Mouse (Mus musculus) NIH3T3 (cell line): Measurements from ENCODE around the gene Prkab2.
A peak's percentile ranks its signal among the peaks of the same experiment; 100 is the strongest.

Experiments used
- DNase-seq: peaks from one replicate; pipeline ENCODE4 v3.0.0-alpha.2; 2012; ENCODE audit warnings: low read depth

Gene Prkab2

DNA sequence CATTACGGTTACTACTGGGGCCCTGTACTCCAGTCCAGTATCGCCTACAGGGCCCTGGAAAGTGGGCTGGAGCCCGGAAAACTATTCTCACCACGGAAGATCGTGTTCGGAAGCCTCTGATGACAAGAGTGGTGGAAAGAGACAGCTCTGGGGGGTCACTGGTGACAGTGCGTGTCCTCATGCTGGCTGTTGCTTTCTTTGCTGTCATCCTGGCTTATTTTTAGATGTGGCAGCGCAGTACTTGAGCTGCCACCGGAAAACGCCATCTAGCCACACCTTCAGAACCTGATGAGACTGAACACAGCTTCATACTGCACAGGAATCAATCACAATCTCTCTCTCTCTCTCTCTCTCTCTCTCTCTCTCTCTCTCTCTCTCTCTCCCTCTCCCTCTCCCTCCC, 6.4 kb upstream of the Prkab2 start:
- DNase-seq, result no peak

DNA sequence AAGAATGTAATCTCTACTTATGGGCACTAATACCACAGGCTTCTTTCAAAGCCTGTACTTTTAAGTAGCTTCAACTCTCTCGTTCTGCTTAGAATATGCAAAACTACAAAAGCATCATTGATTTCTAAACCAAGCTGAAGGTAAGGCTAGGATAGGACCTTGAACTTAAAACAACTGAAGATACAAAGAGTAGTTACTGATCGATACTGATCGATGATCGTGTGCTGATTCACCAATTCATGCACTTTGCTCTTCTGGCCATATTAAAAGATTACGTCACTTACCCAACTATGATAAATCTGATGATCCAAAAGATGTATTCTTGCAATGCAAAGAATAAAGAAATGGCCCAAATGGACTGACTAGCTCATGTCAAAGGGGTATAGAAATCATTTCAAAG, 4.2 kb upstream of the Prkab2 start:
- no peak for DNase-seq

DNA sequence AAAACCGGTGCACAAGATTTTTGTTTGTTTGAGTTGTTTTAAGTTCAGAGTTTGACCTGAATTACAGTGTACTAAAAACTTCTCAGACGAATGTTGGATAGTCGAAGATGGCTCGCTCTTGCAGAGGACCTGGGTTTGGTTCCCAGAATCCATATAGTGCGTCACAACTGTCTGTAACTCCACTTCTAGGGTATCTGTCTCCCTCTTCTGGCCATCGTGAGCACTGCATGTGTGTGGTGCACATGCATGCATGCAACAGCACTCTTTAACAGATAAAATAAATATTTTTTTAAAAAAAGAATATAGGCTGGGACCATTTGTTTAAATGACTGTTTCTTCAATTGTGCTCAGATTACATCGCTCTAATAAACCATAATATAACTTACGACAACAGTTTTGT, 3.1 kb upstream of the Prkab2 start:
- peak; percentile 58 for DNase-seq

DNA sequence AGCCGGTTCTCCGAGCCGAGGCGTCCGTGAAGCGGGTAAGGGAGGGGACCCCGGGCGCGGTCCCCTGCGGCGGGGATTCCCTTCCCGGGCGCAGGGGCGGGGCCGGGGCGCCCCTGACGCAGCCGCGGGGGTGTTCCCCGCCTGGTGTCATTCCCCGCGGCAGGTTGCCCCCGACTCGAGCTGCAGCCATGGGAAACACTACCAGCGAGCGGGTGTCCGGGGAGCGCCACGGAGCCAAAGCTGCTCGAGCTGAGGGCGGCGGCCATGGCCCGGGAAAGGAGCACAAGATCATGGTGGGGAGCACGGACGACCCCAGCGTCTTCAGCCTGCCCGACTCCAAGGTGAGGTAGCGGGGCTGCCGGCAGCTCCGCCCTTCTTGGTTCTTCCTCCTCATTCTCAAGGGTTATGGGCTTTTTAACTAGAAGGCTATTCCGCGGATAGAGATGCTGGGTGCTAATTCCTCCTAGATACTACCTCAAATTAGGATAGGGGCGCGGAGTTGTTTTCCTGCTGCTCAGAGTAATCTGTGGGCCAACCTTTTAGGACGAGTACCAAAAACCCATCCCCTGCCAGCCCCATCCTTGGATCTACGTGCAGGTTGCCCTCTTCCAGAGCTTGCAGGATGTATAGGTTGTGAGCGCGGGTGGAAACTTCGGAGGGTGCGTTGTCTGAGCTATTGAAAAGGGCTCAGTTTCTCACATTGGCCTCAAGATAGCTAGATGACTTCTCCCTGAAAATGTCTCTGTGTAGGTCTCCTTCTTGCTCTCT, 617 bp downstream of the Prkab2 start:
- DNase-seq, result peak; percentile 26

- DNase-seq, result peak; percentile 49
These were observed 1.8 kb downstream of the Prkab2 start for GRCm38 (mm10) chr3:97659746-97660145.

GRCm38 (mm10) chr3:97661206-97661605, 3.2 kb downstream of the Prkab2 start:
- no peak for DNase-seq

- DNase-seq, result no peak
These were observed 7.5 kb downstream of the Prkab2 start for GRCm38 (mm10) chr3:97665525-97665924.

DNA sequence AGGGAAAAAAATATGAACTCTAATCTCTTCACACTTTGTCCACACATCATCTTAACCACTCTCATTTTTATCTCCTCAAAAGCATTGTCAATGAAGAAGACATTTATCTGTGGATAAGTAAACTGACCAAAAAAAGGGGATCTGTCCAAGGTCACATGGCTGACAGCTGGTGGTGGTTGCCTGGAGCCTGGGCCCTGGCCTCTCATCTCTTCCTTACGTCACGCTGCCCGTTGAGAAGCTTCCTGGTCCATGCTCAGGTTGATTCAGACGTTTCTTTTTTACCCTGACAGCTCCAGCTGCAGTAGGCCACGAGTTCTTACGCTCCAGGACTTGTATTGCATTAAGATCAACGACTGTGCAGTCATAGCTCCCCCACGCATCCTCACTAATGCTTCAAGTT, 8.2 kb downstream of the Prkab2 start:
- no peak for DNase-seq

GRCm38 (mm10) chr3:97667093-97667675, 9.2 kb downstream of the Prkab2 start:
- no peak for DNase-seq

- DNase-seq, result peak; percentile 54
These were observed 16.7 kb downstream of the Prkab2 start, which contains the start of gene Gm17651 for GRCm38 (mm10) chr3:97674644-97675110. Gene Gm17651, minus strand, starts transcription at chr3:97674694.

DNA sequence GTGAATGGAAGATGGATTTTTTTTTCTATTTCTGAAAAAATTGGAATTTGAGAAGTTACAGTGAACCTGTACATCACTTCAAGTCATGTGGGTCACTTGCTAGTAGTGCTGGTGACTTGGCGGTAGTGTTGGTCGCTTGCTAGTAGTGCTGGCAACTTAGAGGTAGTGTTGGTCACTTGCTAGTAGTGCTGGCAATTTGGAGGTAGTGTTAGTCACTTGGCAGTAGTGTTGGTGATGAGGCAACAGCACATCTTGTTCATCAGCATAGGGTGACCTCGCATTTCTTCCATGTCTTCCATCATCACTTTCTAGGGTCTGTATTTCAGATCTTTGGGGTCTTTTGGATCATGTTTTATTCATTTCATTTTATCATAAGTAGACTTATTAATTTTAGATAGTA, 18.1 kb downstream of the Prkab2 start:
- DNase-seq, result peak; percentile 23

- no peak for DNase-seq
These were observed 20.4 kb downstream of the Prkab2 start for GRCm38 (mm10) chr3:97678416-97678815.

GRCm38 (mm10) chr3:97680631-97681320, 22.8 kb downstream of the Prkab2 start:
- DNase-seq, result peak; percentile 66

GRCm38 (mm10) chr3:97681321-97682158, 23.5 kb downstream of the Prkab2 start:
- peak; percentile 77 for DNase-seq

- no peak for DNase-seq
These were observed 24.1 kb downstream of the Prkab2 start for GRCm38 (mm10) chr3:97682159-97682502.

DNA sequence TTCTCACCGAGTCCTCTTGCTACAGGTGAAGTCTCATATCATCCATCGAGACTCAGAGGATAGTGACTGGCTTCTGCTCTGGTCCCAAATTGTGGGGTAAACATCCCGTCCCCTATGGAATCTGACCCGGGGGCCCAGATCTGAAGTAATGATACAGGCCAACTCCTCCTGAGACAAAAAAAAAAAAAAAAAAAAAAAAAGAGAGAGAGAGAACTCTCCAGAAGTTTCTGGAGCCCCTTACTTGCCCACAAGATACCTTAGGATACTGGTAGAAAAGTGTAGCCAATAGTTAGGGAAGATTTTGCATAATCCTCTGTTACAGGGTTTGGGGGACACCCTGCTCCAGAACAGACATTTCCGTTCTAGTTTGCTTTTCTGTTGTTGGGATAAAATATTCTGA, 24.6 kb downstream of the Prkab2 start:
- no peak for DNase-seq

DNA sequence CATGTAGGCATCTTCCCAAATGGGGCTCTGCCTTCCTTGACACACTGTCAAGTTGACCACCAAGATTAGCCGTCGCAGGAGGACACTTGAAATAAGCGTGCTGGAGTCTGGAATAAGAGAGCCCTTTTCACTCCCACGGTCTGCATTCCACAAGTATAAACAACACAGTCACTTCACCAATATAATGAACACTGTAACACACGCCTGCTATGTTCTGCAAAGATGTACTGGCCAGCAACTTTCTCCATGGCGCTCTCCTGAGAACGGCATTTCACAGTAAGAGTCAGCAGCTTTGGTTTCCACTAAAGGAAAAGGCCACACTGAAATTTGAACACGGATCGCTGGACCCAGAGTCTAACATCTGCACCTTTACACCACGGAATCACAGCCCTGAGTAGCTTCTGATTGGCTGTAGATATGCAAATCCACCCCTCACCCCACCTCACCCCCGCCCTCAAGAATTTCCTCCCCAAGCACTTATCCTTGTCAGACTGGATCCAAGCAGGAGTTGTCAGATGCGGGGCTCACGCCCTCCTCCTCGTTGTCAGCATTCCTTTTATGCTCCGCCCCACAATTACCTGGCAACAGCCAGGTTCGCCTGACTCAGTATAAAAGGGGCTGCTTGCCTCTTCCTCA, 25.7 kb downstream of the Prkab2 start:
- DNase-seq, result peak; percentile 4

DNA sequence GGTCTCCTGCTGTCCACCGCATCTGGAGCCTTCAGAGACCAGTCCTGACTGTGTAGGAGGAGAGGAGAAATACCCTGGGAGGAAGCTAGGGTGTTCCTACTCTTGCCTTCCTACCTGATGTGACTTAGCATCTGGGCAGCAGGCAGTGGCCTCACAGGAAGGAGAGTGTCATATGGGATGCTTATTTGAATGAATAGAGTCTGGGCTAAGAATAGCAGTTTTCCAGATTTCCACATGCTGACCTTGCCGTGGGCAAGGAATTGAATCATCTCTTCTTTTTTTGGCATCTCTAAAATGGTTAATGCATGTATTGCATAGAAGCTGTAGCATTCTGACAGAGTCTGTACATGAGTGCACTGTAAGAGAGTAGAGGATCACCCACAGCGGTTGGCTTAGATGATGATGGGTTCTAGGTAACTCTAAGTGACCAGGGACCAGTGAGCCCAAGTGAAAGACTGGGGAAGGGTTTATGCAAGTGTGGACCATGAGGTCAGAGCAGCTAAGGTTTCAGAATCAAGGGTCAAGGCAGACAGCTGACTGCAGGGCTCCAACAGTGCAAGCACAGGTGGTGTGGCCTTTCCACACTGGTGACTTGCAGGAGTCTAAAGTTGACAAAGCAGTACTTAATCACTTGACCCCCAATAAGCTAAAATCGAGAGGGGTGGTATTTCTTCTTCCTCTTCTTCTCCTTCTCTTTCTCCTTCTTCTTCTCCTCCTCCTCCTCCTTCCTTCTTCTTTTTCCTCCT, 28.6 kb downstream of the Prkab2 start:
- DNase-seq, result peak; percentile 19

DNA sequence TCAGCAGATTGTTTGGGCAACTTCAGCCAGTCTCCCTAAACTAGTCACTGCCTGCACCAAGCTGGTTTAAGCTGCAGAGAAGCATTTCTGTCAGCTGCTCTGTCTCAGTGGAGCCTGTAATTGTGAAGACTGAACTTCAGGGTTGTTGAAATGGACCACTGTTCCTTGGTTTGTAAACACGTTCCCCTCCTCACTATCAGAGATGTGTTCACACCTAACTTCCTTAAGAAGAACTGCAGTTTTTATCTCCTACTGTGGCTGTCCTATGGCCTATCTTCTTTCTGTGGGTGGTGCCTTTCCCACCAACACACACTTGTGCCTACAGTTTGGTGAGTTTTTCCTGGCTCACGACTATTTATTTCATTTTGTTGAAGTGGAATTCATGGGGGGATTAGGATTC, 31.3 kb downstream of the Prkab2 start:
- no peak for DNase-seq

- no peak for DNase-seq
These were observed 32.6 kb downstream of the Prkab2 start for GRCm38 (mm10) chr3:97690590-97690989.

DNA sequence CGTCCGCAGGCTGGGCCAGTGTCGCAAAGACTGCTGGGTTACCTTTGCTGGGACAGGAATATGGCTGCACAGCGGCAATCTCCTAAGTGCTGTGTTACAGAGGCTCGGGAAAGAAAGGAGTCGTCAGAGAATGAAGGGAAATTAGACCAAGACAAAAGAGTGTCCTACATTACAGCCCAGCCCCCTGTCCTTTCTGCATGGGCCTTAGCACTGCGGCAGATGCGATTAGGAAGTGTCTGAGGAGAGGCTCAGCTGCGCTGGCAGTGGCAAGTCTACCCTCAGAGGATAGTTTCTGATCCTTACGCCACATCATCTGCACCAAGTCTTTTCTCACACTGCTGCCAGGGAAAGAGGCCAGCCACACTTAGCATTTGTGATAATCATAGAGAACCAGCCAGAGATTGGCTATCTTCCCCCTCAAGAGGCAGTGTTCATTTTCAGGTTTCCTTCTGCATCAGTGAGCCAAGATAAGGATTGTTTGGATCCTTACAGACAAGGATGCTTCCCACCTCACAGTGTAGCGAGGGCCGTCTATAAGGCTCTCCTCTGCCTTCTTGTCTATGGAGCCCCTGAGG, 33.5 kb downstream of the Prkab2 start:
- DNase-seq, result no peak
